ENCODE assay signal across 29 mouse cellular contexts in genomic region chr1:65925361-65926210, GRCm38 (mm10). TPM values are rescaled to one million over a fixed set of nuclear protein-coding genes. Genes with fewer than 3 reads are reported as not detected.
DNase-seq lines count a peak whose midpoint lies in the region; ATAC-seq lines count a peak whose summit lies in the region.
"Had no signal": no experiment of that assay in that cellular context is flagged by ENCODE, and none has a peak within 500 bp of the region (broad histone marks: within the 10 kb centered on the region; RNA-seq: fewer than 3 reads in every experiment).

No protein-coding gene starts in this region.

- H3K27ac ChIP-seq in embryonic facial prominence, embryonic 11.5 days (replicated peaks; ENCODE audit: low read depth, low read length) = no peak overlapping the region
- H3K27ac ChIP-seq in embryonic facial prominence, embryonic 10.5 days (replicated peaks) = no peak overlapping the region
- H3K27ac ChIP-seq in kidney, embryonic 16.5 days (ENCODE audit: low read length) = no peak overlapping the region; the same call in 1 of the 2 replicates
- no peak overlapping the region for H3K27ac ChIP-seq in embryonic facial prominence, embryonic 14.5 days (replicated peaks; ENCODE audit: low read depth, low read length)
- H3K27ac ChIP-seq: forebrain, embryonic 15.5 days; heart, embryonic 10.5 days; hindbrain, embryonic 14.5 days; limb, embryonic 15.5 days; liver, embryonic 15.5 days; macrophage had no signal

- WGBS in embryonic facial prominence, embryonic 11.5 days = 57% methylated on average over 6 of the region's 6 CpGs
- WGBS in embryonic facial prominence, embryonic 10.5 days = 54% methylated on average over 6 of the region's 6 CpGs
- 22% methylated on average over 6 of the region's 6 CpGs for WGBS in kidney, embryonic 16.5 days
- 45% methylated on average over 6 of the region's 6 CpGs for WGBS in embryonic facial prominence, embryonic 14.5 days

- ATAC-seq in embryonic facial prominence, embryonic 11.5 days (replicated peaks; ENCODE audit: insufficient number of reproducible peaks, low FRiP score, low TSS enrichment, low read depth) = no peak
- peak; percentile 84 for ATAC-seq in kidney, embryonic 16.5 days (ENCODE audit: low FRiP score, low TSS enrichment)
- peak; percentile 60 for ATAC-seq in embryonic facial prominence, embryonic 14.5 days (ENCODE audit: low read depth)
- ATAC-seq: CD4-positive, CD25-positive, alpha-beta regulatory T cell, adult 4 months; lung, postnatal 0 days had no signal

- no peak overlapping the region for H3K9ac ChIP-seq in embryonic facial prominence, embryonic 11.5 days (replicated peaks; ENCODE audit: low read length)
- no peak overlapping the region for H3K9ac ChIP-seq in kidney, embryonic 16.5 days (replicated peaks; ENCODE audit: low read length)
- no peak overlapping the region for H3K9ac ChIP-seq in embryonic facial prominence, embryonic 14.5 days (ENCODE audit: low read depth, low read length)
- H3K9ac ChIP-seq: forebrain, embryonic 15.5 days; hindbrain, embryonic 14.5 days; limb, embryonic 15.5 days; liver, embryonic 15.5 days had no signal

- no peak overlapping the region for H3K4me2 ChIP-seq in embryonic facial prominence, embryonic 11.5 days (ENCODE audit: low read depth, low read length)
- no peak overlapping the region for H3K4me2 ChIP-seq in kidney, embryonic 16.5 days (replicated peaks; ENCODE audit: low read depth, low read length)
- H3K4me2 ChIP-seq in embryonic facial prominence, embryonic 14.5 days (ENCODE audit: low read depth, low read length) = no peak overlapping the region
- H3K4me2 ChIP-seq: forebrain, embryonic 15.5 days; hindbrain, embryonic 14.5 days; limb, embryonic 15.5 days; liver, embryonic 15.5 days had no signal

- DNase-seq in embryonic facial prominence, embryonic 11.5 days (ENCODE audit: low spot score) = peak; percentile 5
- DNase-seq in embryonic facial prominence, embryonic 10.5 days (ENCODE audit: low spot score) = no peak
- DNase-seq in kidney, adult 18-20 months = no peak
- peak; percentile 6 for DNase-seq in Muller cell, postnatal 12 days (ENCODE audit: inconsistent ontology term)
- peak; percentile 46 for DNase-seq in embryonic facial prominence, embryonic 14.5 days (ENCODE audit: low spot score)
- DNase-seq in ovary, postnatal 10 days (ENCODE audit: low spot score) = no peak
- no peak for DNase-seq in thymus, postnatal 4 days
- DNase-seq: adrenal gland, postnatal 36 days; cerebellum, adult 11-12 months; cerebellum, postnatal 14 days; gastrocnemius, postnatal 10 days; heart, postnatal 4 days; left cerebral cortex, postnatal 4 days; right cerebral cortex, postnatal 14 days; thymus, adult 18-20 months had no signal

- H3K9me3 ChIP-seq in embryonic facial prominence, embryonic 11.5 days (replicated peaks; ENCODE audit: control insufficient read depth, low read length) = no peaks in the 10 kb centered on the region
- no peaks in the 10 kb centered on the region for H3K9me3 ChIP-seq in embryonic facial prominence, embryonic 10.5 days
- H3K9me3 ChIP-seq in kidney, embryonic 16.5 days (ENCODE audit: low read length) = 0 out of 2 replicates have a peak, but pooled peaks cover 3% of the 10 kb centered on the region
- no peaks in the 10 kb centered on the region for H3K9me3 ChIP-seq in embryonic facial prominence, embryonic 14.5 days (ENCODE audit: control insufficient read depth, low read length)
- H3K9me3 ChIP-seq: forebrain, embryonic 15.5 days; heart, embryonic 10.5 days; limb, embryonic 15.5 days; liver, embryonic 15.5 days had no signal

- no peaks in the 10 kb centered on the region for H3K4me1 ChIP-seq in embryonic facial prominence, embryonic 11.5 days (ENCODE audit: control insufficient read depth, insufficient read depth, low read length)
- no peaks in the 10 kb centered on the region for H3K4me1 ChIP-seq in embryonic facial prominence, embryonic 10.5 days
- peaks cover 6% of the 10 kb centered on the region; the same call in 1 of the 2 replicates for H3K4me1 ChIP-seq in kidney, embryonic 16.5 days (ENCODE audit: insufficient read depth, low read length)
- H3K4me1 ChIP-seq in embryonic facial prominence, embryonic 14.5 days (ENCODE audit: control insufficient read depth, insufficient read depth, low read length) = no peaks in the 10 kb centered on the region
- H3K4me1 ChIP-seq: forebrain, embryonic 15.5 days; heart, embryonic 10.5 days; limb, embryonic 15.5 days; liver, embryonic 15.5 days had no signal

- no peaks in the 10 kb centered on the region for H3K36me3 ChIP-seq in embryonic facial prominence, embryonic 11.5 days (replicated peaks; ENCODE audit: control insufficient read depth, insufficient read depth, low read depth, low read length)
- H3K36me3 ChIP-seq in embryonic facial prominence, embryonic 10.5 days (replicated peaks) = no peaks in the 10 kb centered on the region
- no peaks in the 10 kb centered on the region for H3K36me3 ChIP-seq in kidney, embryonic 16.5 days (ENCODE audit: insufficient read depth, low read length)
- H3K36me3 ChIP-seq in embryonic facial prominence, embryonic 14.5 days (ENCODE audit: control insufficient read depth, insufficient read depth, low read length) = no peaks in the 10 kb centered on the region
- H3K36me3 ChIP-seq: forebrain, embryonic 15.5 days; heart, embryonic 10.5 days; limb, embryonic 15.5 days; liver, embryonic 15.5 days had no signal

- H3K27me3 ChIP-seq in embryonic facial prominence, embryonic 11.5 days (ENCODE audit: control insufficient read depth, insufficient read depth, low read length) = no peaks in the 10 kb centered on the region
- no peaks in the 10 kb centered on the region for H3K27me3 ChIP-seq in embryonic facial prominence, embryonic 10.5 days (replicated peaks; ENCODE audit: low read depth, poor library complexity, severe bottlenecking)
- no peaks in the 10 kb centered on the region for H3K27me3 ChIP-seq in kidney, embryonic 16.5 days (ENCODE audit: insufficient read depth, low read length)
- H3K27me3 ChIP-seq in embryonic facial prominence, embryonic 14.5 days (replicated peaks; ENCODE audit: control insufficient read depth, insufficient read depth, low read length) = no peaks in the 10 kb centered on the region
- H3K27me3 ChIP-seq: forebrain, embryonic 15.5 days; limb, embryonic 15.5 days; liver, embryonic 15.5 days had no signal

- no peak overlapping the region for H3K4me3 ChIP-seq in embryonic facial prominence, embryonic 11.5 days (ENCODE audit: low read depth, low read length)
- no peak overlapping the region for H3K4me3 ChIP-seq in embryonic facial prominence, embryonic 10.5 days
- no peak overlapping the region for H3K4me3 ChIP-seq in kidney, embryonic 16.5 days (ENCODE audit: low read length)
- H3K4me3 ChIP-seq in embryonic facial prominence, embryonic 14.5 days (ENCODE audit: low read depth, low read length) = no peak overlapping the region
- H3K4me3 ChIP-seq: erythroblast, embryonic 14.5 days; forebrain, embryonic 15.5 days; heart, embryonic 10.5 days; limb, embryonic 15.5 days; liver, embryonic 15.5 days had no signal

RNA-seq across cellular contexts. Expression of gene Crygf, which starts 0.7 kb away (rescaled TPM):
- not detected in 2 replicates for polyA plus RNA-seq in embryonic facial prominence, embryonic 11.5 days (2014; fragmentation: Nextera tagmentation; extraction: Ambion mirVana)
- polyA plus RNA-seq in embryonic facial prominence, embryonic 10.5 days (2016; fragmentation: Nextera tagmentation; extraction: Ambion mirVana) = not detected in 2 replicates
- polyA plus RNA-seq in kidney, embryonic 16.5 days (2015; fragmentation: Nextera tagmentation; extraction: Ambion mirVana) = not detected in 2 replicates
- polyA plus RNA-seq in embryonic facial prominence, embryonic 14.5 days (2014; fragmentation: Nextera tagmentation; extraction: Ambion mirVana) = not detected in 2 replicates
- polyA plus RNA-seq: CD4-positive, CD25-positive, alpha-beta regulatory T cell, adult 4 months; erythroblast, embryonic 14.5 days; forebrain, embryonic 15.5 days; heart, embryonic 10.5 days; heart, embryonic 16.5 days; hindbrain, embryonic 14.5 days; intestine, embryonic 14.5 days; large intestine, adult 2 months; limb, embryonic 15.5 days; liver, embryonic 15.5 days; lung, postnatal 0 days; macrophage; neural tube, embryonic 11.5 days had no signal

Comparison
In these comparisons a context has a peak if more than half of its experiments do, and no peak if none do; other contexts are left out.
1. DNase-seq: peak in embryonic facial prominence, embryonic 11.5 days (single experiment), Muller cell, postnatal 12 days (single experiment) and embryonic facial prominence, embryonic 14.5 days (single experiment); none in embryonic facial prominence, embryonic 10.5 days (single experiment), kidney, adult 18-20 months (single experiment), ovary, postnatal 10 days (single experiment) and thymus, postnatal 4 days (single experiment).